In the genomic region with DNA sequence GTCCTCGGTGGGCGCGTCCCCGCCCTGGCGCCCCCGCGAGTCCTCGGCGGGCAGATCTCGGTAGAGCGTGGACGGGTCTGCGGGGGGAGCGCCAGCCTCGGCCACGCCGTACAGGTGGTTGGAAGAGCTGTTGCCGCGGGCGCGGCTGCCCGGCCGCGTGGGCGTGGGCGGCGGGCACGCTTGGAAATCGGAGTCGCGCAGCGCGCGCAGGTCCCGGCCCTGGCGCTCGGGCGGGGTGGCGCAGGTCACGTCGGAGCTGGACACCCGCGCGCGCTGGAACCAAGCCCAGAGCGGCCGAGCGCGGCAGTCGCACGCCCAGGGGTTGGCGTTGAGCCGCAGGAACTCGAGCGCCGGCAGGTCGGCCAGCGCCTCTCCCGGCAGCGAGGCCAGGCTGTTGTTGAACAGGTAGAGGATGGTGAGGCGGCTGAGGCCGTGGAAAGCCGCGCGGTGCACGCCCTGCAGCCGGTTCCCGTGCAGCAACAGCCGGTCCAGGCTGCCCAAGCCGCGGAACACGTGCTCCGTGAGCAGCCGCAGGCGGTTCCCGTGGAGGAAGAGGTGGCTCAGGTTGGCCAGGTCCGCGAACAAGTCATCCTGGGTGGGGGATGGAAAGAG, we compare ENCODE assay signal across 9 mouse cellular contexts. TPM values are rescaled to one million over a fixed set of nuclear protein-coding genes. Genes with fewer than 3 reads are reported as not detected.
A peak's percentile ranks its signal among the peaks of the same experiment; 100 is the strongest.
DNase-seq lines count a peak whose midpoint lies in the region; ATAC-seq and TF ChIP-seq lines count a peak whose summit lies in the region.
"Had no signal": no experiment of that assay in that cellular context is flagged by ENCODE, and none has a peak within 500 bp of the region (broad histone marks: within the 10 kb centered on the region; RNA-seq: fewer than 3 reads in every experiment).

No protein-coding gene starts in this region.

- no peaks in the 10 kb centered on the region for H3K36me3 ChIP-seq in liver, adult 2 months (ENCODE audit: control insufficient read depth, insufficient read depth, low read length)
- no peaks in the 10 kb centered on the region for H3K36me3 ChIP-seq in embryonic facial prominence, embryonic 10.5 days (replicated peaks)
- no peaks in the 10 kb centered on the region for H3K36me3 ChIP-seq in heart, embryonic 14.5 days (ENCODE audit: control insufficient read depth, insufficient read depth, low read length)
- no peaks in the 10 kb centered on the region for H3K36me3 ChIP-seq in kidney, embryonic 14.5 days (ENCODE audit: control insufficient read depth, insufficient read depth, low read length)
- H3K36me3 ChIP-seq in lung, postnatal 0 days (ENCODE audit: insufficient read depth, low read length), result no peaks in the 10 kb centered on the region
- H3K36me3 ChIP-seq in splenic B cell, adult 2 months (ENCODE audit: control insufficient read depth, insufficient read depth, low read length, poor library complexity, severe bottlenecking), result no peaks in the 10 kb centered on the region
- H3K36me3 ChIP-seq: G1E had no signal

- no peaks in the 10 kb centered on the region for H3K9me3 ChIP-seq in embryonic facial prominence, embryonic 10.5 days
- no peaks in the 10 kb centered on the region for H3K9me3 ChIP-seq in heart, embryonic 14.5 days (ENCODE audit: control insufficient read depth, low read length)
- H3K9me3 ChIP-seq in kidney, embryonic 14.5 days (ENCODE audit: control insufficient read depth, low read length), result no peaks in the 10 kb centered on the region
- H3K9me3 ChIP-seq in lung, postnatal 0 days (ENCODE audit: low read length), result no peaks in the 10 kb centered on the region

- H3K79me2 ChIP-seq in liver, adult 2 months (ENCODE audit: control insufficient read depth, insufficient read depth, low read length), result no peaks in the 10 kb centered on the region

- WGBS in liver, adult 2 months, result 2% methylated on average over 78 of the region's 78 CpGs
- 1% methylated on average over 78 of the region's 78 CpGs for WGBS in embryonic facial prominence, embryonic 10.5 days
- WGBS in heart, embryonic 14.5 days, result 2% methylated on average over 74 of the region's 78 CpGs
- under 1% methylated on average over 77 of the region's 78 CpGs for WGBS in kidney, embryonic 14.5 days
- under 1% methylated on average over 60 of the region's 78 CpGs for WGBS in lung, postnatal 0 days

- DNase-seq in liver, adult 2 months (ENCODE audit: extremely low read depth, low read depth, low spot score), result peak; percentile 39
- no peak for DNase-seq in liver
- DNase-seq in embryonic facial prominence, embryonic 10.5 days (ENCODE audit: low spot score), result peak; percentile 63
- peak; percentile 52 for DNase-seq in lung, postnatal 0 days (ENCODE audit: low spot score)
- DNase-seq in splenic B cell, adult 2 months (ENCODE audit: low read depth, low spot score), result peak; percentile 53
- no peak for DNase-seq in thymus, postnatal 14 days

- peak overlapping the region; percentile 38; the same call in 1 of the 2 replicates for H3K4me3 ChIP-seq in liver, adult 2 months (ENCODE audit: insufficient read depth, low read depth, low read length)
- H3K4me3 ChIP-seq in embryonic facial prominence, embryonic 10.5 days, result peak overlapping the region; percentile 62
- H3K4me3 ChIP-seq in heart, embryonic 14.5 days (ENCODE audit: control insufficient read depth in 1 of 2, insufficient read depth in 1 of 2, low read depth in 1 of 2, low read length in 2 of 2), result peak overlapping the region; percentile 33 to 47
- peak overlapping the region; percentile 44 for H3K4me3 ChIP-seq in kidney, embryonic 14.5 days (ENCODE audit: low read length)
- peak overlapping the region; percentile 41 for H3K4me3 ChIP-seq in lung, postnatal 0 days (ENCODE audit: low read depth, low read length)

- no peaks in the 10 kb centered on the region for H3K4me1 ChIP-seq in liver, adult 2 months (ENCODE audit: control insufficient read depth, insufficient read depth, low read length)
- peaks cover 16% of the 10 kb centered on the region for H3K4me1 ChIP-seq in embryonic facial prominence, embryonic 10.5 days
- H3K4me1 ChIP-seq in heart, embryonic 14.5 days (ENCODE audit: control insufficient read depth in 2 of 2, insufficient read depth in 2 of 2, low read length in 2 of 2), result peaks cover 3 to 5% of the 10 kb centered on the region in 2 experiments; a peak in 1 of 4 replicates
- H3K4me1 ChIP-seq in kidney, embryonic 14.5 days (ENCODE audit: control insufficient read depth, insufficient read depth, low read length), result peaks cover 4% of the 10 kb centered on the region
- peaks cover 5% of the 10 kb centered on the region for H3K4me1 ChIP-seq in lung, postnatal 0 days (ENCODE audit: insufficient read depth, low read depth, low read length)

- no peak overlapping the region for H3K27ac ChIP-seq in liver, adult 2 months (replicated peaks; ENCODE audit: insufficient read depth, low read depth, low read length)
- H3K27ac ChIP-seq in embryonic facial prominence, embryonic 10.5 days (replicated peaks), result peak overlapping the region; percentile 61; the same call in 1 of the 2 replicates
- no peak overlapping the region for H3K27ac ChIP-seq in heart, embryonic 14.5 days (replicated peaks in 1 of 2; ENCODE audit: control insufficient read depth in 1 of 2, insufficient read depth in 1 of 2, low read depth in 2 of 2, low read length in 2 of 2)
- no peak overlapping the region for H3K27ac ChIP-seq in kidney, embryonic 14.5 days (ENCODE audit: low read depth, low read length)
- H3K27ac ChIP-seq in lung, postnatal 0 days (ENCODE audit: low read length), result no peak overlapping the region

- ATAC-seq in heart, embryonic 14.5 days (ENCODE audit: insufficient number of reproducible peaks, insufficient read depth, low FRiP score, low read depth), result peak; percentile 32; the same call in 1 of the 2 replicates
- peak; percentile 61 for ATAC-seq in kidney, embryonic 14.5 days (ENCODE audit: low FRiP score, low TSS enrichment)
- peak; percentile 66 for ATAC-seq in lung, postnatal 0 days

- peaks cover 6% of the 10 kb centered on the region for H3K27me3 ChIP-seq in liver, adult 2 months (ENCODE audit: control insufficient read depth, insufficient read depth, low read length)
- H3K27me3 ChIP-seq in embryonic facial prominence, embryonic 10.5 days (replicated peaks; ENCODE audit: low read depth, poor library complexity, severe bottlenecking), result peaks cover 100% of the 10 kb centered on the region
- peaks cover 94% of the 10 kb centered on the region for H3K27me3 ChIP-seq in heart, embryonic 14.5 days (ENCODE audit: control insufficient read depth, insufficient read depth, low read length)
- peaks cover 50% of the 10 kb centered on the region for H3K27me3 ChIP-seq in kidney, embryonic 14.5 days (ENCODE audit: control insufficient read depth, insufficient read depth, low read length)
- H3K27me3 ChIP-seq in lung, postnatal 0 days (replicated peaks; ENCODE audit: insufficient read depth, low read length), result peaks cover 23% of the 10 kb centered on the region
- no peaks in the 10 kb centered on the region for H3K27me3 ChIP-seq in splenic B cell, adult 2 months (ENCODE audit: control insufficient read depth, insufficient read depth, low read length, poor library complexity, severe bottlenecking)

- TF ChIP-seq EP300 in lung, postnatal 0 days (IDR thresholded peaks at IDR 0.05), result no peak

- 0 out of 2 replicates have a peak, but pooled peaks have one; percentile 5 for TF ChIP-seq CTCF in liver, adult 2 months (IDR thresholded peaks at IDR 0.05; ENCODE audit: low read depth, low read length)
- no peak for TF ChIP-seq CTCF in lung, postnatal 0 days (IDR thresholded peaks at IDR 0.05)

- H3K4me2 ChIP-seq in heart, embryonic 14.5 days (ENCODE audit: low read length), result peak overlapping the region; percentile 86
- H3K4me2 ChIP-seq in kidney, embryonic 14.5 days (replicated peaks; ENCODE audit: low read depth, low read length), result peak overlapping the region; percentile 90
- H3K4me2 ChIP-seq in lung, postnatal 0 days (replicated peaks; ENCODE audit: low read depth, low read length), result peak overlapping the region; percentile 75

- TF ChIP-seq POLR2A in liver, adult 2 months (IDR thresholded peaks at IDR 0.05; ENCODE audit: extremely low read depth, insufficient read depth, low read length), result no peak

- H3K9ac ChIP-seq in liver, adult 2 months (ENCODE audit: low read depth, low read length), result peak overlapping the region; percentile 19
- H3K9ac ChIP-seq in heart, embryonic 14.5 days (ENCODE audit: low read length), result peak overlapping the region; percentile 49
- peak overlapping the region; percentile 47 for H3K9ac ChIP-seq in kidney, embryonic 14.5 days (ENCODE audit: low read depth, low read length)
- H3K9ac ChIP-seq in lung, postnatal 0 days (replicated peaks; ENCODE audit: low read depth), result no peak overlapping the region

RNA-seq across cellular contexts. Expression of gene Rtn4rl2, which starts 14.3 kb away (rescaled TPM):
- total RNA-seq in liver, adult 2 months (2014; rRNA removed), result 0.13 TPM in 1 of 2 replicates, not detected in the other
- 0.29 and 0.50 TPM in 2 replicates for polyA plus RNA-seq in liver, adult 2 months (2012; rRNA removed)
- polyA plus RNA-seq in embryonic facial prominence, embryonic 10.5 days (2016; fragmentation: Nextera tagmentation; extraction: Ambion mirVana), result 2.5 and 2.6 TPM in 2 replicates
- 2.2 TPM in 2 replicates for polyA plus RNA-seq in heart, embryonic 14.5 days (2014; fragmentation: Nextera tagmentation; extraction: Ambion mirVana)
- polyA plus RNA-seq in kidney, embryonic 14.5 days (2014; fragmentation: Nextera tagmentation; extraction: Ambion mirVana), result 1.6 and 2.1 TPM in 2 replicates
- polyA plus RNA-seq in lung, postnatal 0 days (2015; fragmentation: Nextera tagmentation; extraction: Ambion mirVana), result 0.62 and 1.1 TPM in 2 replicates
- total RNA-seq: G1E had no signal
- polyA plus RNA-seq: G1E had no signal

RNA-seq across cellular contexts. Expression of gene Slc43a1, which starts 33.6 kb away (rescaled TPM):
- 7.2 and 10.0 TPM in 2 replicates for total RNA-seq in liver, adult 2 months (2014; rRNA removed)
- 8.9 and 12.1 TPM in 2 replicates for polyA plus RNA-seq in liver, adult 2 months (2012; rRNA removed)
- polyA plus RNA-seq in embryonic facial prominence, embryonic 10.5 days (2016; fragmentation: Nextera tagmentation; extraction: Ambion mirVana), result 30.4 and 35.4 TPM in 2 replicates
- 9.2 and 10.5 TPM in 2 replicates for polyA plus RNA-seq in heart, embryonic 14.5 days (2014; fragmentation: Nextera tagmentation; extraction: Ambion mirVana)
- polyA plus RNA-seq in kidney, embryonic 14.5 days (2014; fragmentation: Nextera tagmentation; extraction: Ambion mirVana), result 15.5 and 19.4 TPM in 2 replicates
- polyA plus RNA-seq in lung, postnatal 0 days (2015; fragmentation: Nextera tagmentation; extraction: Ambion mirVana), result 4.9 and 6.6 TPM in 2 replicates
- polyA plus RNA-seq: G1E had no signal

RNA-seq across cellular contexts. Expression of gene Timm10, which starts 45.4 kb away (rescaled TPM):
- 36.1 and 36.4 TPM in 2 replicates for total RNA-seq in liver, adult 2 months (2014; rRNA removed)
- 45.8 and 52.2 TPM in 2 replicates for polyA plus RNA-seq in liver, adult 2 months (2012; rRNA removed)
- 64.9 and 65.8 TPM in 2 replicates for polyA plus RNA-seq in embryonic facial prominence, embryonic 10.5 days (2016; fragmentation: Nextera tagmentation; extraction: Ambion mirVana)
- 90.3 and 94.1 TPM in 2 replicates for polyA plus RNA-seq in heart, embryonic 14.5 days (2014; fragmentation: Nextera tagmentation; extraction: Ambion mirVana)
- polyA plus RNA-seq in kidney, embryonic 14.5 days (2014; fragmentation: Nextera tagmentation; extraction: Ambion mirVana), result 65.3 and 79.4 TPM in 2 replicates
- polyA plus RNA-seq in lung, postnatal 0 days (2015; fragmentation: Nextera tagmentation; extraction: Ambion mirVana), result 24.2 and 28.5 TPM in 2 replicates

RNA-seq across cellular contexts. Expression of gene Smtnl1, which starts 49.8 kb away (rescaled TPM):
- total RNA-seq in liver, adult 2 months (2014; rRNA removed), result 0.18 TPM in 1 of 2 replicates, not detected in the other
- not detected in 2 replicates for polyA plus RNA-seq in liver, adult 2 months (2012; rRNA removed)
- 0.21 and 0.27 TPM in 2 replicates for polyA plus RNA-seq in embryonic facial prominence, embryonic 10.5 days (2016; fragmentation: Nextera tagmentation; extraction: Ambion mirVana)
- 0.11 and 0.19 TPM in 2 replicates for polyA plus RNA-seq in heart, embryonic 14.5 days (2014; fragmentation: Nextera tagmentation; extraction: Ambion mirVana)
- 0.16 and 0.24 TPM in 2 replicates for polyA plus RNA-seq in kidney, embryonic 14.5 days (2014; fragmentation: Nextera tagmentation; extraction: Ambion mirVana)
- polyA plus RNA-seq in lung, postnatal 0 days (2015; fragmentation: Nextera tagmentation; extraction: Ambion mirVana), result 0.44 and 0.53 TPM in 2 replicates
- total RNA-seq: G1E had no signal
- polyA plus RNA-seq: G1E had no signal

Comparison
In these comparisons a context has a peak if more than half of its experiments do, and no peak if none do; other contexts are left out.
1. DNase-seq: peak in liver, adult 2 months (single experiment), embryonic facial prominence, embryonic 10.5 days (single experiment), lung, postnatal 0 days (single experiment) and splenic B cell, adult 2 months (single experiment); none in liver (single experiment) and thymus, postnatal 14 days (single experiment).
2. Peak in every context shown above with its lines, with median percentiles within 50 percentile points of each other: H3K4me3 ChIP-seq, ATAC-seq and H3K4me2 ChIP-seq.